Mouse (Mus musculus): ENCODE data around the gene Adam4.
A peak's percentile ranks its signal among the peaks of the same experiment; 100 is the strongest.
"Not testable (repeated sequence)": the region's sequence is repeated elsewhere in the genome, so short reads cannot be mapped to it uniquely, and the experiment has no call there.

The Adam4 gene

GRCm38 (mm10) chr12:81421846-81422245, at the start of gene Adam4:
Adam4 (minus strand) TSS chr12:81421946.
- DNase-seq (ENCODE audit: low spot score in 2 of 2): no peak

GRCm38 (mm10) chr12:81459051-81459450, 37.3 kb upstream of the Adam4 start:
- DNase-seq (ENCODE audit: low spot score in 2 of 2): not testable (repeated sequence)

- DNase-seq (ENCODE audit: low spot score in 2 of 2): not testable (repeated sequence)
Observed at GRCm38 (mm10) chr12:81438985-81439384, 17.2 kb upstream of the Adam4 start.

- DNase-seq (ENCODE audit: low spot score in 2 of 2): not testable (repeated sequence)
Observed at GRCm38 (mm10) chr12:81434778-81435177, 13.0 kb upstream of the Adam4 start.

- no peak for DNase-seq (ENCODE audit: low spot score in 2 of 2)
Observed at GRCm38 (mm10) chr12:81413211-81413610, 8.5 kb downstream of the Adam4 start.

- DNase-seq (ENCODE audit: low spot score in 2 of 2): no peak
Observed at GRCm38 (mm10) chr12:81408966-81409365, 12.8 kb downstream of the Adam4 start.

- DNase-seq (ENCODE audit: low spot score in 2 of 2): peak in 1 of 2 experiments; percentile 11
Observed at GRCm38 (mm10) chr12:81402187-81402586, 19.6 kb downstream of the Adam4 start.

GRCm38 (mm10) chr12:81379364-81379763, 42.4 kb downstream of the Adam4 start, which contains the start of gene Gm4787:
Gm4787 (minus strand) TSS chr12:81379464.
- DNase-seq (ENCODE audit: low spot score in 2 of 2): not testable (repeated sequence)

Data from urinary bladder, adult 18-20 months (tissue).